Mouse (Mus musculus) small intestine, adult 2 months (tissue): ENCODE results near the gene Zfp697. TPM values are rescaled to one million over a fixed set of nuclear protein-coding genes. Genes with fewer than 3 reads are reported as not detected.
A peak's percentile ranks its signal among the peaks of the same experiment; 100 is the strongest.
"Not testable (repeated sequence)": the region's sequence is repeated elsewhere in the genome, so short reads cannot be mapped to it uniquely, and the experiment has no call there.

ENCODE experiments used
- H3K27ac ChIP-seq: fragments of 200-500 bp; 2 replicates; pipeline ENCODE4 v1.5.1; 2012; ENCODE audit warnings: low read depth, low read length, control low read depth, inconsistent platforms; ENCODE audit not compliant: insufficient read depth
- H3K27me3 ChIP-seq: fragments of 200-500 bp; 2 replicates; pipeline ENCODE4 v1.6.1; 2012; ENCODE audit warnings: mild to moderate bottlenecking, moderate library complexity, low read length, inconsistent platforms; ENCODE audit not compliant: control insufficient read depth, insufficient read depth
- H3K36me3 ChIP-seq: fragments of 200-500 bp; 2 replicates; pipeline ENCODE4 v1.6.1; 2012; ENCODE audit warnings: mild to moderate bottlenecking, low read length, control low read depth, inconsistent platforms; ENCODE audit not compliant: control insufficient read depth, insufficient read depth
- H3K4me1 ChIP-seq: fragments of 200-500 bp; 2 replicates; pipeline ENCODE4 v1.6.1; 2012; ENCODE audit warnings: low read length, inconsistent platforms, mixed read lengths; ENCODE audit not compliant: control insufficient read depth, insufficient read depth, insufficient read length
- H3K4me3 ChIP-seq: fragments of 200-500 bp; 2 replicates; pipeline ENCODE4 v1.5.1; 2012; ENCODE audit warnings: low read depth, mild to moderate bottlenecking, control low read depth, inconsistent platforms, low read length, moderate library complexity
- CTCF ChIP-seq: fragments of 200-500 bp; IDR thresholded peaks from 2 replicates; pipeline ENCODE4 v1.5.1; 2012; ENCODE audit warnings: low read depth, mild to moderate bottlenecking, control low read depth, inconsistent platforms, low read length, moderate library complexity, mixed read lengths; ENCODE audit not compliant: insufficient replicate concordance, insufficient read length; ENCODE audit errors: extremely low read depth
- POLR2A ChIP-seq: fragments of 200-500 bp; IDR thresholded peaks from 2 replicates; pipeline ENCODE4 v1.6.1; 2012; ENCODE audit warnings: low read depth, mild to moderate bottlenecking, control low read depth, inconsistent platforms, low read length, moderate library complexity
- WGBS: fragments of 180-500 bp; shearing (Covaris S2); methylation state at CpG from one replicate; pipeline ENCODE4 v1.1.7; 2018; 5-methylcytosine and 5-hydroxymethylcytosine counted together
- polyA plus RNA-seq: library from polyadenylated mRNA; depleted of rRNA; stranded (reverse); fragments of >200 nt; gene quantifications from 2 replicates; pipeline ENCODE4 v1.2.3, GENCODE M21; 2012; rRNA removed

Gene Zfp697
- polyA plus RNA-seq: 0.71 and 0.89 TPM in 2 replicates

DNA sequence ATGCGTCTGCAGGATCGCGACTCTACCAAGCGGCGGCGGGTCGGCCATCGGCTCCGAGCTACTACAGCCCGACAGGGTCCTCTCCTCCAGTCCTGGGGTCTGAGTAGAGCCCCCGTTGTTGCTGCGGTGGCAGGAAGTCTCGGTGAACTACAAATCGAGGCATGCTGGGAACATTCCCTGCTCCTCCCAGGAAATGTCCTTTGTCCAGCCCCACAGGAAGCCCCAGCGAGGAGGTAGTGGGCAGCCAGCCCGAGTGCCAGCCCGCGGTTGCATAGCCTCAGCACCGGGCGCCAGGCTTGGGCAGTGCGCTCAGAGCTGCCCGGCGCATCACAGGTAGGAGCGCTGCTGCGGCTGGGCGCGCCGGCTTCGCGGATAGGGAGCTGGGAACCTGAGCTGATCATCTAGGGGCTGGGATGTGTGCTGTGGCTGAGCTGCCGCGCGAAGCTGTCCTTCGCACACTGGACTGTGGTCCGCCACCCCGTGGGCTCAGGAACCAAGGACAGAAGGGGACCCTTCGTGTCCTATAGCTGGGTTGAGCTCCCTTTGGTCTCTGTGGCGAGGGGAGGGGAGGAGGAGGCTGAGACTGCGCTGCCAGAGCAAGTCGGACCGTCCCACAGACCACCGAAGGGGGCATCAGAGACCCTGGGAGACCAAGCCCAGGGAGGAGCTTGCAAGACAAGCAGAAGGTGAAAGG, at the start of gene Zfp697:
TSS of gene Zfp697 (plus strand) at position 216 of the 694 bp plus-strand sequence.
- no peaks in the 10 kb centered on the region for H3K36me3 ChIP-seq
- WGBS: under 1% methylated on average over 42 of the region's 42 CpGs
- H3K27ac ChIP-seq: no peak within 1 kb of the TSS
- 0 out of 2 replicates have a peak, but pooled peaks cover 4% of the 10 kb centered on the region for H3K4me1 ChIP-seq
- H3K27me3 ChIP-seq: peaks cover 5% of the 10 kb centered on the region; the same call in 1 of the 2 replicates
- H3K4me3 ChIP-seq: peak within 1 kb of the TSS; percentile 83
- TF ChIP-seq POLR2A (0 out of 2 replicates have a peak, but pooled peaks have one; percentile 29), CTCF (no peak)

- Histone ChIP-seq H3K4me3 (no peak overlapping the region), H3K36me3 (no peaks in the 10 kb centered on the region; the same call in 1 of the 2 replicates), H3K27me3 (0 out of 2 replicates have a peak, but pooled peaks cover 2% of the 10 kb centered on the region), H3K27ac (no peak overlapping the region), H3K4me1 (peaks cover 8% of the 10 kb centered on the region)
- 91% methylated on average over 2 of the region's 2 CpGs for WGBS
- no peak for TF ChIP-seq POLR2A
- TF ChIP-seq CTCF: no peak
These were observed 48.3 kb upstream of the Zfp697 start for GRCm38 (mm10) chr3:98334010-98334409.

- H3K4me1 ChIP-seq: peaks cover 8% of the 10 kb centered on the region
- no peaks in the 10 kb centered on the region; the same call in 1 of the 2 replicates for H3K36me3 ChIP-seq
- no peak overlapping the region for H3K27ac ChIP-seq
- no peak for TF ChIP-seq CTCF
- TF ChIP-seq POLR2A: no peak
- no peak overlapping the region for H3K4me3 ChIP-seq
- 0 out of 2 replicates have a peak, but pooled peaks cover 2% of the 10 kb centered on the region for H3K27me3 ChIP-seq
These were observed 46.9 kb upstream of the Zfp697 start for GRCm38 (mm10) chr3:98335331-98335730.

GRCm38 (mm10) chr3:98335886-98336285, 46.4 kb upstream of the Zfp697 start:
- no peak for TF ChIP-seq POLR2A
- TF ChIP-seq CTCF: no peak
- Histone ChIP-seq H3K27me3 (0 out of 2 replicates have a peak, but pooled peaks cover 2% of the 10 kb centered on the region), H3K27ac (no peak overlapping the region), H3K4me3 (no peak overlapping the region), H3K36me3 (no peaks in the 10 kb centered on the region; the same call in 1 of the 2 replicates), H3K4me1 (peaks cover 8% of the 10 kb centered on the region)
- WGBS: 41% methylated on average over 7 of the region's 7 CpGs

GRCm38 (mm10) chr3:98336661-98337654, 45.3 kb upstream of the Zfp697 start:
- Histone ChIP-seq H3K27me3 (0 out of 2 replicates have a peak, but pooled peaks cover 2% of the 10 kb centered on the region), H3K4me1 (peaks cover 8% of the 10 kb centered on the region), H3K4me3 (no peak overlapping the region), H3K36me3 (no peaks in the 10 kb centered on the region), H3K27ac (no peak overlapping the region)
- no peak for TF ChIP-seq POLR2A
- no peak for TF ChIP-seq CTCF
- 84% methylated on average over 22 of the region's 22 CpGs for WGBS

DNA sequence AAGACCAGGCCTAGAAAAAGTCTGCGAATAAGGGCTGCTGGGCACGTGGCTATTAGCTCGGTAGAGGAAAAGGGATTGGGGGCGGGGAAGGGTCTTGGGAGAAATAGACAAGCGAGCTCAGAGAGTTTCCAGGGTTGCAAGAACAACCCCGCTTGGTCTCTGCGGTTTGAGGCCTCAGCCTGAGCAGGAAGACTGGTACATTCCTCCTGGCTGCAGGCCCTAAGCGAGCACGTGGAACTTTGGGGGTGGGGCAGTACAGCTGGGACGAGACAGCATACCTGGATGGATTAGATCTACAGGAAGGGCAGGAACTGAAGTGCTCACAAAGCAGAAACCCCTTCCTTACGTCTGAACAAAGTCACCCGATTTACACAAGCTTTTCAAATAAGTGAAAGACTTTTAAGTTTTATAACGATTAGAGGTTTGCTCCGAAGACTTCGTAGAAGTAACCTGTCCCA, 43.6 kb upstream of the Zfp697 start:
- WGBS: 8% methylated on average over 15 of the region's 15 CpGs
- H3K4me1 ChIP-seq: peaks cover 8% of the 10 kb centered on the region
- no peak overlapping the region for H3K27ac ChIP-seq
- 0 out of 2 replicates have a peak, but pooled peaks cover 2% of the 10 kb centered on the region for H3K27me3 ChIP-seq
- H3K36me3 ChIP-seq: no peaks in the 10 kb centered on the region
- no peak for TF ChIP-seq POLR2A
- TF ChIP-seq CTCF: no peak
- peak overlapping the region; percentile 67 for H3K4me3 ChIP-seq

- H3K36me3 ChIP-seq: no peaks in the 10 kb centered on the region
- H3K4me1 ChIP-seq: peaks cover 8% of the 10 kb centered on the region
- no peak overlapping the region for H3K27ac ChIP-seq
- H3K4me3 ChIP-seq: peak overlapping the region; percentile 67
- under 1% methylated on average over 46 of the region's 46 CpGs for WGBS
- no peak for TF ChIP-seq CTCF
- no peak for TF ChIP-seq POLR2A
- 0 out of 2 replicates have a peak, but pooled peaks cover 2% of the 10 kb centered on the region for H3K27me3 ChIP-seq
These were observed 43.1 kb upstream of the Zfp697 start for GRCm38 (mm10) chr3:98339097-98339705.

DNA sequence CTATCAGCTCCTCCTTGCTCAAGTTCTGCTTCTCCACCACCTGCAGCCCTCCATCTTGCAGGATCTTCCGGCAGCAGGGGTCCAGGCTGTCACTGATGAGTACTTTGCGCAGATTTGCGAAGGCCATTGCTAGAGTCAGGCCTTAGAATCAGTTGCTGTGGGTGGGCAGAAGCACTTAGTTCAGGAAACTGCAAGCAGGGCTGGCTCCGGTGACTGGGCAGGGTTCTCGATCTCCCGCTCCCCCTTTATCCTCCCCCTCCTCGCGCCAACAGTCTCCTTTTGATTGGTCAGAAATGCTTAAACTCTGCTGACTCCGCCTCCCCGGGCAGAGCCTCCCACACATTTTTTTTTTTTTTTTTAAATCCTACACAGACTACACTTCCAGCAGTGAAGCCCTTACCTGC, 42.6 kb upstream of the Zfp697 start, which contains the start of gene Phgdh:
TSS of gene Phgdh (minus strand) at position 285 of the 404 bp plus-strand sequence.
- under 1% methylated on average over 10 of the region's 10 CpGs for WGBS
- H3K4me3 ChIP-seq: peak within 1 kb of the TSS; percentile 67
- not testable (repeated sequence) for H3K36me3 ChIP-seq, H3K27me3 ChIP-seq, H3K27ac ChIP-seq, H3K4me1 ChIP-seq
